Mouse (Mus musculus): ENCODE results near the gene Tecr.

GRCm38 (mm10) chr8:83578131-83579055, 29.4 kb downstream of the Tecr start:
- TF ChIP-seq CTCF (IDR thresholded peaks at IDR 0.05; ENCODE audit: low read depth), result no peak
- TF ChIP-seq EP300 (IDR thresholded peaks at IDR 0.05; ENCODE audit: low read depth), result no peak

All from heart, postnatal 0 days (tissue).